Mouse (Mus musculus): ENCODE measurements around the gene Bank1. TPM values are rescaled to one million over a fixed set of nuclear protein-coding genes. Genes with fewer than 3 reads are reported as not detected.
"Not testable (repeated sequence)": the region's sequence is repeated elsewhere in the genome, so short reads cannot be mapped to it uniquely, and the experiment has no call there.

The Bank1 gene
- total and polyA plus RNA-seq, 2 experiments from 2014 or later, result 0.30 TPM; not detected in 1

- TF ChIP-seq CTCF (IDR thresholded peaks at IDR 0.05; ENCODE audit: low read depth) (no peak), EP300 (IDR thresholded peaks at IDR 0.05; ENCODE audit: low read depth) (no peak)
- WGBS, result 66% methylated on average over 1 of the region's 1 CpGs
- Histone ChIP-seq H3K9ac (replicated peaks; ENCODE audit: low read depth, low read length) (no peak overlapping the region), H3K9me3 (replicated peaks; ENCODE audit: control insufficient read depth, low read length) (no peaks in the 10 kb centered on the region), H3K4me1 (ENCODE audit: control insufficient read depth, insufficient read depth) (no peaks in the 10 kb centered on the region), H3K4me3 (ENCODE audit: low read depth, low read length) (no peak overlapping the region), H3K36me3 (replicated peaks; ENCODE audit: control insufficient read depth, insufficient read depth, low read length) (no peaks in the 10 kb centered on the region), H3K4me2 (ENCODE audit: low read depth, low read length) (no peak overlapping the region), H3K27me3 (ENCODE audit: control insufficient read depth, insufficient read depth, low read length) (no peaks in the 10 kb centered on the region), H3K27ac (ENCODE audit: low read depth) (no peak overlapping the region)
- no peak for DNase-seq (ENCODE audit: low spot score)
- ATAC-seq (ENCODE audit: insufficient read depth, low read depth), result no peak
Measured at GRCm38 (mm10) chr3:136347277-136347676, 21.4 kb upstream of the Bank1 start.

- Histone ChIP-seq H3K4me1 (ENCODE audit: control insufficient read depth, insufficient read depth) (no peaks in the 10 kb centered on the region), H3K36me3 (replicated peaks; ENCODE audit: control insufficient read depth, insufficient read depth, low read length) (no peaks in the 10 kb centered on the region), H3K27ac (ENCODE audit: low read depth) (no peak overlapping the region), H3K27me3 (ENCODE audit: control insufficient read depth, insufficient read depth, low read length) (no peaks in the 10 kb centered on the region), H3K4me2 (ENCODE audit: low read depth, low read length) (no peak overlapping the region), H3K9me3 (replicated peaks; ENCODE audit: control insufficient read depth, low read length) (no peaks in the 10 kb centered on the region), H3K4me3 (ENCODE audit: low read depth, low read length) (no peak overlapping the region), H3K9ac (replicated peaks; ENCODE audit: low read depth, low read length) (no peak overlapping the region)
- ATAC-seq (ENCODE audit: insufficient read depth, low read depth) (no peak), DNase-seq (ENCODE audit: low spot score) (no peak)
- no peak for TF ChIP-seq CTCF (IDR thresholded peaks at IDR 0.05; ENCODE audit: low read depth)
- no peak for TF ChIP-seq EP300 (IDR thresholded peaks at IDR 0.05; ENCODE audit: low read depth)
- 92% methylated on average over 2 of the region's 2 CpGs for WGBS
Measured at GRCm38 (mm10) chr3:136341911-136342310, 16.0 kb upstream of the Bank1 start.

- no peak overlapping the region for H3K27ac ChIP-seq (ENCODE audit: low read depth)
- ATAC-seq (ENCODE audit: insufficient read depth, low read depth) (no peak), DNase-seq (ENCODE audit: low spot score) (no peak)
- TF ChIP-seq EP300 (IDR thresholded peaks at IDR 0.05; ENCODE audit: low read depth) (no peak), CTCF (IDR thresholded peaks at IDR 0.05; ENCODE audit: low read depth) (no peak)
- H3K4me2 ChIP-seq (ENCODE audit: low read depth, low read length), result no peak overlapping the region
- H3K9ac ChIP-seq (replicated peaks; ENCODE audit: low read depth, low read length), result no peak overlapping the region
- H3K4me3 ChIP-seq (ENCODE audit: low read depth, low read length), result no peak overlapping the region
- no peaks in the 10 kb centered on the region for H3K36me3 ChIP-seq (replicated peaks; ENCODE audit: control insufficient read depth, insufficient read depth, low read length)
- no peaks in the 10 kb centered on the region for H3K27me3 ChIP-seq (ENCODE audit: control insufficient read depth, insufficient read depth, low read length)
- H3K4me1 ChIP-seq (ENCODE audit: control insufficient read depth, insufficient read depth), result no peaks in the 10 kb centered on the region
- 79% methylated on average over 2 of the region's 2 CpGs for WGBS
- H3K9me3 ChIP-seq (replicated peaks; ENCODE audit: control insufficient read depth, low read length), result no peaks in the 10 kb centered on the region
Measured at GRCm38 (mm10) chr3:136339896-136340295, 14.0 kb upstream of the Bank1 start.

GRCm38 (mm10) chr3:136331135-136331534 lies 5.3 kb upstream of the Bank1 start:
- Histone ChIP-seq H3K4me3 (ENCODE audit: low read depth, low read length) (no peak overlapping the region), H3K4me2 (ENCODE audit: low read depth, low read length) (no peak overlapping the region), H3K36me3 (replicated peaks; ENCODE audit: control insufficient read depth, insufficient read depth, low read length) (no peaks in the 10 kb centered on the region), H3K9ac (replicated peaks; ENCODE audit: low read depth, low read length) (no peak overlapping the region), H3K27ac (ENCODE audit: low read depth) (no peak overlapping the region), H3K4me1 (ENCODE audit: control insufficient read depth, insufficient read depth) (no peaks in the 10 kb centered on the region), H3K27me3 (ENCODE audit: control insufficient read depth, insufficient read depth, low read length) (no peaks in the 10 kb centered on the region), H3K9me3 (replicated peaks; ENCODE audit: control insufficient read depth, low read length) (no peaks in the 10 kb centered on the region)
- 45% methylated on average over 2 of the region's 2 CpGs for WGBS
- DNase-seq (ENCODE audit: low spot score), result no peak
- no peak for ATAC-seq (ENCODE audit: insufficient read depth, low read depth)
- TF ChIP-seq CTCF (IDR thresholded peaks at IDR 0.05; ENCODE audit: low read depth) (no peak), EP300 (IDR thresholded peaks at IDR 0.05; ENCODE audit: low read depth) (no peak)

- H3K9me3 ChIP-seq (replicated peaks; ENCODE audit: control insufficient read depth, low read length), result no peaks in the 10 kb centered on the region
- no peak overlapping the region for H3K27ac ChIP-seq (ENCODE audit: low read depth)
- DNase-seq (ENCODE audit: low spot score) (no peak), ATAC-seq (ENCODE audit: insufficient read depth, low read depth) (no peak)
- H3K9ac ChIP-seq (replicated peaks; ENCODE audit: low read depth, low read length), result no peak overlapping the region
- no peak for TF ChIP-seq EP300 (IDR thresholded peaks at IDR 0.05; ENCODE audit: low read depth)
- TF ChIP-seq CTCF (IDR thresholded peaks at IDR 0.05; ENCODE audit: low read depth), result no peak
- H3K4me3 ChIP-seq (ENCODE audit: low read depth, low read length), result no peak overlapping the region
- H3K4me2 ChIP-seq (ENCODE audit: low read depth, low read length), result no peak overlapping the region
- no peaks in the 10 kb centered on the region for H3K4me1 ChIP-seq (ENCODE audit: control insufficient read depth, insufficient read depth)
- no peaks in the 10 kb centered on the region for H3K27me3 ChIP-seq (ENCODE audit: control insufficient read depth, insufficient read depth, low read length)
- H3K36me3 ChIP-seq (replicated peaks; ENCODE audit: control insufficient read depth, insufficient read depth, low read length), result no peaks in the 10 kb centered on the region
Measured at GRCm38 (mm10) chr3:136330043-136330442, 4.2 kb upstream of the Bank1 start.

- DNase-seq (ENCODE audit: low spot score) (no peak), ATAC-seq (ENCODE audit: insufficient read depth, low read depth) (no peak)
- no peak for TF ChIP-seq CTCF (IDR thresholded peaks at IDR 0.05; ENCODE audit: low read depth)
- 58% methylated on average over 6 of the region's 6 CpGs for whole genome bisulfite sequencing
- Histone ChIP-seq H3K36me3 (replicated peaks; ENCODE audit: control insufficient read depth, insufficient read depth, low read length) (no peaks in the 10 kb centered on the region), H3K27me3 (ENCODE audit: control insufficient read depth, insufficient read depth, low read length) (no peaks in the 10 kb centered on the region), H3K4me2 (ENCODE audit: low read depth, low read length) (no peak overlapping the region), H3K9me3 (replicated peaks; ENCODE audit: control insufficient read depth, low read length) (no peaks in the 10 kb centered on the region), H3K27ac (ENCODE audit: low read depth) (no peak overlapping the region), H3K4me3 (ENCODE audit: low read depth, low read length) (no peak overlapping the region), H3K4me1 (ENCODE audit: control insufficient read depth, insufficient read depth) (no peaks in the 10 kb centered on the region), H3K9ac (replicated peaks; ENCODE audit: low read depth, low read length) (no peak overlapping the region)
Measured at GRCm38 (mm10) chr3:136329133-136329532, 3.3 kb upstream of the Bank1 start.

- 86% methylated on average over 6 of the region's 6 CpGs for WGBS
Measured at GRCm38 (mm10) chr3:136324716-136325115, 1.1 kb downstream of the Bank1 start.

More at GRCm38 (mm10) chr3:136324716-136325115, 1.1 kb downstream of the Bank1 start:
- not testable (repeated sequence) for H3K27ac ChIP-seq (ENCODE audit: low read depth); DNase-seq (ENCODE audit: low spot score); H3K4me2 ChIP-seq (ENCODE audit: low read depth, low read length); H3K9me3 ChIP-seq (replicated peaks; ENCODE audit: control insufficient read depth, low read length); H3K9ac ChIP-seq (replicated peaks; ENCODE audit: low read depth, low read length); H3K4me3 ChIP-seq (ENCODE audit: low read depth, low read length); ATAC-seq (ENCODE audit: insufficient read depth, low read depth); H3K36me3 ChIP-seq (replicated peaks; ENCODE audit: control insufficient read depth, insufficient read depth, low read length); H3K27me3 ChIP-seq (ENCODE audit: control insufficient read depth, insufficient read depth, low read length); H3K4me1 ChIP-seq (ENCODE audit: control insufficient read depth, insufficient read depth)
